Mouse (Mus musculus): ENCODE results near the gene Leng8.

Leng8 gene

GRCm38 (mm10) chr7:4127894-4128293, 8.9 kb upstream of the Leng8 start:
- no peak for DNase-seq (ENCODE audit: low spot score)

DNA sequence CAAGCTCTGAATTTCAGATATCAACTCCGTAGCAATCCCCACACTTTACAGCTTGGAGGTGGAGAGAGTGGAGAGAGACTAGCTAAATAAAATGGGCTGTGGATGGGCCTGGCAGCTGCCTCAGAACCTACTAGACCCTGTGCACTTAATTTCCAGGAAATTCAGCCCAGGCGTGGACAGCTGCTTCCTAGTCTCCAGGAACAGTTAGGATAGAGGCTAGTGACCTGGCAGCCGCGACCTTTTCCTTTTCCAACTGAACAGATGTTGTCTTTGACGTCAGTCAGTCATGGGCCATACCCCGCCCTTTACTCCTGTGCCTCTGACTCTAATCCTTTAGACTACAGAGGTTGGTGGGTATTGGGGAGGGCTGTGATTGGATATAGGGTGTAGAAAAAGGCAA, 8.0 kb upstream of the Leng8 start:
- no peak for DNase-seq (ENCODE audit: low spot score)

GRCm38 (mm10) chr7:4130686-4131452, 6.0 kb upstream of the Leng8 start:
- peak; percentile 90 for DNase-seq (ENCODE audit: low spot score)

DNA sequence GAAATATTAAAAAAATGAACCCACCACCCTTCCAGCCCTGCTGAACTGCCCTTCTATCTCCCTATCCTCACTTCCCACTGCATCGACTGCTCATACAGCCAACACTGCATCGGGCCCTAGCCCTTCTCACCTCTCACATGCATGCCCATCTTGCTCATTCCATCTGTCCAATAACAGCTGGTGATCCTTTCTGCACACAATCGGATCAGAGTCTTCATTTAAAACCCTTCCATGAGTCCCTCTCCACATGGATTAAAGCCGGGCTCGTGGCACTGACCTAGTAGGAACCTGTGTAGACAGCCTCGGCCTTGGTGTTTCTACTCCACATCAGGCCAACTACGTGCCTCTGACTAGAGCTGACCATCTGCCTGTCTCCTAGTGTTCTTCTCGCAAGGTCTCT, 4.9 kb upstream of the Leng8 start:
- DNase-seq (ENCODE audit: low spot score): peak; percentile 14

DNA sequence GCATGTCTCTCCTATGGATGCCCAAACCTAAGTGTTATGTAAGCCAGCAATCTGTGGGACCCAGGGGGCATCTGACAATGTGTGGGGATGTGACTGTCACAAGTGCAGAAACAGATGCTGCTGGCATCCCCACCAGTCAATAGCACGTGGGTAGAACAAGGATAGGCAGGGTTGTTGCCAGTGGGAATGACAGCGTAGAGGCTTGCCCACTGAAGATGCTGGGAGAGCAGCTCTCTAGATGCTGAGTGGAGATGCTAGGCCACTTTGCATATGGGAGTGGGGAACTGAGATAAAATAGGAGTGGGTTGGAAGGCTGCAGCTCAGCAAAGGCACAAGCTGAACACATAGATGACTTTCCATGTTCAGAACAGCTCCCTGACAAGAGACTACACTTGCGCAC, 4.3 kb upstream of the Leng8 start:
- peak; percentile 72 for DNase-seq (ENCODE audit: low spot score)

DNA sequence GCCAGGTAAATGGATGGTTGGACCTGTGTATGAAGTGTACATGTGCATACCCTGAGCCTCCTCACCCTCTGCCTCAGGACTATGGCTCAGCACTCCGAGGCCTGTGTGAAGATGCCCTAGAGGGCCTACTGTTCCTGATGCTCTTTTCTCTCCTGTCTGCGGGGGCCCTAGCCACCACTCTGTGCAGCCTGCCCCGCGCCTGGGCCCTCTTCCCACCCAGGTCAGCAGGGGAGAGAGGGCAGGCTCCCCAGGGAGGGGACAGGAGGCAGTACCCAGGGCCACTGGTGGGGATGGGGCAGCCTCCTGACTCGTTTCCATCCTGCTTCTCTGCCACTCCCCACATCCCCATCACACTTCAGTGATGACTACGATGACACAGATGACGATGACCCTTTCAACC, 3.8 kb upstream of the Leng8 start:
- DNase-seq (ENCODE audit: low spot score): no peak

DNA sequence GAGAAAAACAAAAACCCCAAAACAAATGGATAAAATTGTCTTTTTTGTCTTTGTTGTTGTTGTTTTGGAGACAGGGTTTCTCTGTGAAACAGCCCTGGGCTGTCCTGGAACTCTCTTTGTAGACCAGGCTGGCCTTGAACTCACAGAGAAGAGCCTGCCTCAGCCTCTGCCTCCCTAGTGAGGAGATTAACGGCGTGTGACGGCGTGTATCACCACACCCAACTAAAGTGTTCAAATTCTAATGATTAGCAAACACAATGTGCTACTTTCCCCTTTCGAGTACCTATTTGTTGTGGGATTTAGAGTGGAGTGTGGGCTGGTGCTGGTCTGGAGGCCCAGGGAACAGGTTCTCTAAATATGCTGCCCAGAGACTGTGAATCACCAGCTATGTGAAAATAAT, 1.9 kb upstream of the Leng8 start:
- DNase-seq (ENCODE audit: low spot score): peak; percentile 2

DNA sequence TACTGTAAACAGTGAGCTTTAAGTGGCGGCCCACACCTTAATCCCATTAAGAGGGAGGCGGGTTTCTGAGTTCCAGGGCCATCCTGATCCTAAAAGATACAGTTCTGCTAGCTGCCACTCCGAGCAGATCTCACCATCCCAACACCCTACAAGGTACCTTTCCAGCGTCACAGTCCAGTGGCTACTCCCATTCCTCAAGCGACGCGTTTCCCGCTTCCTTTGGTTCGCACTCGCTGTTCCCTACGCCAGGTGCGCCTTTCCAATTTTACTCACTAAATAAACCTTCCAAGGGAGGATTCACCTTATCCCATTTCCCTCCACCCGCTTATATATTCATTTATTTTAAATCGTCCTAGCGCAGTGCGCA, 452 bp upstream of the Leng8 start:
- no peak for DNase-seq (ENCODE audit: low spot score)

- DNase-seq (ENCODE audit: low spot score): no peak
Observed at GRCm38 (mm10) chr7:4137746-4138145, 907 bp downstream of the Leng8 start.

DNA sequence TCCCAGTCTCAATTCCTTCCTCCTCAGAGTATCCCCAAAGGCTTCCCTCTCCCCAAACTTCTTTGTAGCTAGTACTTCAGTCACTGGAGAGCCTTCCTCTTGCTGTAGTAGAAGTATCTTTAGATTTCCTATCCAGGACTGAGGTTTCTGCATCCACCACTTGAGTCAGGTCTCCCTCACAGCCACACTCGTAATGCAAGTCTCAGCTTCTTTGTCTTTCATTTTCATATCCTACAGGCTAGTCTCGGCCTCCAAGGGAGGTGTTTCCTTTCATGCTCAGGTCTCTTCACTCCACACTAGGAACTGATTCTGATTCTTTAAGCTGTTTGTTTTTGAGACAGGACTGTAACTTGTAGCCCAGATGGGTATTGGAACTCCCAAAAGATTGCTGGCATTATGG, 1.3 kb downstream of the Leng8 start:
- peak; percentile 2 for DNase-seq (ENCODE audit: low spot score)

- DNase-seq (ENCODE audit: low spot score): peak; percentile 3
Observed at GRCm38 (mm10) chr7:4138671-4139070, 1.8 kb downstream of the Leng8 start.

- peak; percentile 2 for DNase-seq (ENCODE audit: low spot score)
Observed at GRCm38 (mm10) chr7:4139391-4139790, 2.6 kb downstream of the Leng8 start.

DNA sequence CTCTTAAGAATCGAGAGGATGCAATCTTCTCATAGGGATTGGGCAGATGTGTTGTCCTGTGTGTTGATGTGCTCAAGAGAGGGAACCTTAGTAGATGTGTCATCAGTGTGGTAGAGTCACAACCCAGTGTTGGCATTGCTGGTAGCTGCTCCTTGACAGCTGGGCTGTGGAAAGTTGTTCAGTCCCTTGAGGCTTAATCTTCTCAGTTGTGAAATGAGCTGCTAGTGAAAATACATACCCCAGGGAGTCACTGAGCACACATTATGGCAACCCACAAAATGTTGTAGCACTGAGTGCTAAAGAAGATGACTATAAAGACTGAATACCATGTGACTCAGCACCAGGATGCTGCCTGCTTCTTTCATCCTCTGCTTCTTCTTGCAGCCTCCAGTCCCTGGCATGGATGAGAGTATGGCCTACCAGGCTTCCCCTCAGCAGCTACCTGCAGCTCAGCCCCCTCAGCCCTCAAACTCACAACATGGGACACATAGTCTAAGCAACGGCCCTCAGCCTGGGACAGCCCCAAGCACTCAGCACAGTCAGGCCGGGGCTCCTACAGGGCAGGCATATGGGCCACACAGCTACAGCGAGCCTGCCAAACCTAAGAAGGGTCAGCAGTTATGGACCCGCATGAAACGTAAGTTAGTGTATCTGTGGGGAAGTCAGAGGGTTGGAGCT, 4.9 kb downstream of the Leng8 start:
- peak; percentile 2 for DNase-seq (ENCODE audit: low spot score)

GRCm38 (mm10) chr7:4142796-4143445, 6.1 kb downstream of the Leng8 start:
- DNase-seq (ENCODE audit: low spot score): peak; percentile 9

- no peak for DNase-seq (ENCODE audit: low spot score)
Observed at GRCm38 (mm10) chr7:4143506-4143905, 6.7 kb downstream of the Leng8 start.

DNA sequence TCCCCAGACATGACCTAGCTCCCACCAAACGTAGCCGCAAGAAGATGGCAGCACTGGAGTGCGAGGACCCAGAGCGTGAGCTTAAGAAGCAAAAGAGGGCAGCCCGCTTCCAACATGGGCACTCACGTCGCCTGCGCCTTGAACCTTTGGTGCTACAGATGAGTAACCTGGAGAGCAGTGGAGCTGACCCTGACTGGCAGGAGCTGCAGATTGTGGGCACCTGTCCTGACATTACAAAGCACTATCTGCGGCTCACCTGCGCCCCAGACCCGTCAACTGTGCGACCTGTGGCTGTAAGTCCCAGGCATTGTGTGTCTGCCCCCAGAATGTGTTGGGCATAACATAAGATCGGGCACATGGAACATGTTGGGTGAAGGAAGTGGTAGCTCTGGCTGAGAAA, 7.2 kb downstream of the Leng8 start:
- DNase-seq (ENCODE audit: low spot score): peak; percentile 9

DNA sequence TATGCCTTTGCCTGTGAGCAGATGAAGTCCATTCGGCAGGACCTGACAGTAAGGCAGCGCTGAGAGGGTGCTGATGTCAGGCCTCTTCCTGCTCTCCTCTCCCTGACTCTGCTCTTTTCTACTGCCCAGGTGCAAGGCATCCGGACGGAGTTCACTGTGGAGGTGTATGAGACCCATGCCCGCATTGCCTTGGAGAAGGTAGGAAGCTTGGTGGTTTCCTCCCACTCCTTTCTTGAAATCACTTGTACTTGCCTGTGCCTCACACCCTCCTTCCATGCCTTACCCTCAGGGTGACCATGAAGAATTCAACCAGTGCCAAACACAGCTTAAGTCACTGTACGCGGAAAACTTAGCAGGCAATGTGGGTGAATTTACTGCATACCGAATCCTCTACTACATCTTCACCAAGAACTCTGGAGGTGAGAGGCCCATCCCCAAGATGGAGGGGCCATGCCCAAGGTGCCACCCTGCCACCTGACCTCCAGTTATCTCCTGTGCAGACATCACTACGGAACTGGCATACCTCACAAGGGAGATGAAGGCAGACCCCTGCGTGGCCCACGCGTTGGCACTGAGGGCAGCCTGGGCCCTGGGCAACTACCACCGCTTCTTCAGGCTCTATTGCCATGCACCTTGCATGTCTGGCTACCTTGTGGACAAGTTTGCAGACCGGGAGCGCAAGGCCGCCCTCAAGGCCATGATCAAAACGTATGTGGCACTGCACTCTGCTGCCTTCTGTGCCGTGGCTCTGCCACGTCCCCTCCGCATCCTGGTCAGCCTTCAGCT, 8.1 kb downstream of the Leng8 start:
- peak; percentile 17 for DNase-seq (ENCODE audit: low spot score)

DNA sequence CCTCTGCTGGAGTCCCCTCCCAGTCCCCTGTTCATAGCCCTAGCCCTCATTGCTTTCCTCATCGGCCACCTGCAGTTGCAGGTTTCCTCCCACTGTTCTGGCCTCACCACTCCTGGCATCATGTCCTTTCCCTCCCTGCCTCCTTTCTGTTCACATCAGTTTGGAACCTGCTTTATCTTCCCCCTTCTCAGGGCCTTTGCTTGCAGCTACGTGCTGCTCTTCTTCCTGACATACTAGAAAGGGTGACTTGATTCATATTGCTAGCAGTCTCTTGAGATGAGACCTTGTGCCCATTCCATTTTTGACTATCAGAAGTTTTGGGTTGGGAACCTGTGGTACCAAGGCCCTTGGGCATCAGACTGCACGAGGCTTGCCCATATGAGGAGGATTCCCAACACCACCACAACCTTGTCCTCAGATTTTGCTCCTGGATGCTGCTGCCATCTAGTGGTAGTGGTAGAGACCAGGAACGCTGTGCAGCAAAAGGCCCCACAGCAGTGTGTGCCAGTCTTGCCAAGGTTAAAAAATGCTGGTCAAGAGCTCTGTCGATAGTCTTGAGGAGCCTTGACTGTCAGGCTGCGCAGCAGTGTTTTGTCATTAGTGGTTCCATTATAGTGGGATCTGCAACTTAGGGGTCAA, 8.8 kb downstream of the Leng8 start:
- DNase-seq (ENCODE audit: low spot score): peak; percentile 56

GRCm38 (mm10) chr7:4146241-4147180, 9.7 kb downstream of the Leng8 start:
- peak; percentile 15 for DNase-seq (ENCODE audit: low spot score)

DNA sequence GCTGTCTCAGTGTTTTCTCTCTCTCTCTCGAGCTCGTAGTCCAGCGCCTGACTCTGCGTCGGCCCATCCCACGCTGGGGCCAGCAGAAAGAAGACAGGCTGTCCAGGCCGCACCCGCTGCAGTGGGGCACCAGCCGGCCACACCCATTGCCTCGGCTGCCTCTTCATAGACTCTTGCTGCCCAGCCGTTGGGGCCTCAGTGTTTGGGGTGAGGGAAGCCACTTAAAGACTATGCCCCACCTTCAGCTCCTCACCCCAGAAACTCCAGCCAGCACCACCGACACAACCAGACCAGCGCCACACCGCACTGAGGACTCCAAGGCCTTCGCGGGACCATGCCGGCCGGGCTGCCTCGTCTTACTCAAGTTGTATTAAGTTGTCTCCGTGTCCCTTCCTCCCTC, 10.5 kb downstream of the Leng8 start:
- peak; percentile 23 for DNase-seq (ENCODE audit: low spot score)

GRCm38 (mm10) chr7:4147836-4148235, 11.0 kb downstream of the Leng8 start:
- no peak for DNase-seq (ENCODE audit: low spot score)

Measured in layer of hippocampus, adult 11-12 months (tissue).